Mouse (Mus musculus) macrophage (primary cell): ENCODE measurements at regions not wholly inside any gene's neighbourhood (a gene's known extent, or its start where the extent isn't known, plus 50 kb on each side); places are given as distances from the start of the nearest gene placed in this dataset.

Source experiments
- H3K27ac ChIP-seq: fragments of 350-480 bp; formaldehyde crosslinking; 2 replicates; pipeline ENCODE4 v1.9.0; 2021
- H3K36me3 ChIP-seq: fragments of 350-480 bp; formaldehyde crosslinking; 2 replicates; pipeline ENCODE4 v1.9.0; 2021; ENCODE audit errors: inconsistent target
- H3K4me3 ChIP-seq: fragments of 350-480 bp; formaldehyde crosslinking; 2 replicates; pipeline ENCODE4 v1.9.0; 2021; ENCODE audit errors: inconsistent target
- H3K79me2 ChIP-seq: fragments of 350-480 bp; formaldehyde crosslinking; 2 replicates; pipeline ENCODE4 v1.9.0; 2021; ENCODE audit errors: inconsistent target
- WGBS: methylation state at CpG from one replicate; pipeline ENCODE4 v1.1.7; 2026; ENCODE audit warnings: inconsistent platforms; ENCODE audit not compliant: missing documents; 5-methylcytosine and 5-hydroxymethylcytosine counted together

GRCm38 (mm10) chr4:34371281-34372032 lies 179.3 kb upstream of the Akirin2 start:
- Histone ChIP-seq H3K36me3 (no peaks in the 10 kb centered on the region), H3K27ac (no peak overlapping the region), H3K4me3 (no peak overlapping the region), H3K79me2 (no peaks in the 10 kb centered on the region)
- 79% methylated on average over 7 of the region's 8 CpGs for WGBS

- no peaks in the 10 kb centered on the region for H3K36me3 ChIP-seq
- WGBS = 18% methylated on average over 5 of the region's 5 CpGs
- H3K27ac ChIP-seq = peak overlapping the region; percentile 78
- H3K79me2 ChIP-seq = no peaks in the 10 kb centered on the region
- H3K4me3 ChIP-seq = no peak overlapping the region
These were observed 164.3 kb upstream of the Akirin2 start for GRCm38 (mm10) chr4:34386338-34386967.

DNA sequence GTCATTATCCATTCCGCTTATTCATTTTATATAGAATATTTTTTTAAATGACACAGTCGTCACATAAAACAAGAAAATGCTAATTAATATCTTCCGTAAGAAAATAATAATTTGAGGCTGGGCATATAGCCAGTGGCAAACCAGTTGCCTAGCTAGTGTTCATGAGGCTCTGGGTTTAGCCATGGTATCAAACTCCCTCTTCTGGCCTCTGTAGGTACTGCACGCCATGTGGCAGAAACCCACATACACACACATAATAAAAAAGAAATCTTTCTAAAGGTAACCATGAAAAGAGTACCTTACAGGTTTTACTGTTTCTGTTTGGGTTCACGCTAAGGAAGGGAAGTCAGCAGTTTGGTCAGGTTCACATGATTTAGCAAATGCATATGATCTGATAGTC lies 159.2 kb upstream of the Akirin2 start:
- H3K36me3 ChIP-seq = no peaks in the 10 kb centered on the region
- no peak overlapping the region for H3K27ac ChIP-seq
- no peaks in the 10 kb centered on the region for H3K79me2 ChIP-seq
- H3K4me3 ChIP-seq = no peak overlapping the region
- WGBS = 97% methylated on average over 5 of the region's 5 CpGs

GRCm38 (mm10) chr4:34403061-34403460 lies 147.7 kb upstream of the Akirin2 start:
- H3K79me2 ChIP-seq = no peaks in the 10 kb centered on the region
- WGBS = 95% methylated on average over 2 of the region's 2 CpGs
- no peak overlapping the region for H3K27ac ChIP-seq
- H3K4me3 ChIP-seq = no peak overlapping the region
- H3K36me3 ChIP-seq = no peaks in the 10 kb centered on the region

DNA sequence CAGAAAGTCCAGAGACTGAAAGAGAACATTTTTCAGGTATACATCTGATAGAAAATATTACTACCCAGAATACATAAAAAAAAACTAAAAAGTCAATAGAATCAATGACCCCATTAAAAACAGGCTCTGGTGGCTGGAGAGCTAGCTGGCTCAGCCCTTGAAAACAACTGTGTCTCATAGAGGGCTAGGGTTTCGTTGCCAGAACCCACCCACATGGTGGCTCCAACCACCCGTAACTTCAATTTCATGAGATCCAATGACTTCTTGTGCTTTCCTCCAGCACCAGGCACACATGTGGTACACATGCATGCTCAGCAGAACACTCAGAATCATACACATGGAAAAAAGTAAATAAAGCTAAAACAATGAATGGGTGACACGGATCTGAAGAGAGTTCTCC lies 143.6 kb upstream of the Akirin2 start:
- H3K27ac ChIP-seq = no peak overlapping the region
- H3K4me3 ChIP-seq = no peak overlapping the region
- 89% methylated on average over 3 of the region's 3 CpGs for WGBS
- H3K79me2 ChIP-seq = no peaks in the 10 kb centered on the region
- no peaks in the 10 kb centered on the region for H3K36me3 ChIP-seq

DNA sequence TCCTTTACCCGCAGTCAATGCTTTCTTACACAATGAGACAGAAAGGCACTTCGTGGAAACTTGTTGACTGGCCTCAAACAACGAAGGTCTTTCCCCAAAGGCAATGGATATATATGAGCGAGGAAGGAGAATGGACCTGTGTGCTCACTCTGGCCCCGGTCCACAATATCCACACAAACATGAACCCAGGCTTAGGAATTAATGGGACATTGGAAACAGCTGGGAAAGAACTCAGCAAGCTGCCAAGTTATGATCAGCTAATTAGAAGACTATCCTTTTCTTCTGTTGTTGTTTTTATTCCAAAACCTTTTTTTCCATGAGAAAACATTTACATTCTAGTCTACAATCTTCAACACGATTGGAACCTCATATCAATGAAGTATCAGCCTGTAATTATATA lies 129.8 kb upstream of the Akirin2 start:
- Histone ChIP-seq H3K27ac (no peak overlapping the region), H3K36me3 (no peaks in the 10 kb centered on the region), H3K79me2 (no peaks in the 10 kb centered on the region), H3K4me3 (no peak overlapping the region)
- WGBS = 89% methylated on average over 6 of the region's 6 CpGs

DNA sequence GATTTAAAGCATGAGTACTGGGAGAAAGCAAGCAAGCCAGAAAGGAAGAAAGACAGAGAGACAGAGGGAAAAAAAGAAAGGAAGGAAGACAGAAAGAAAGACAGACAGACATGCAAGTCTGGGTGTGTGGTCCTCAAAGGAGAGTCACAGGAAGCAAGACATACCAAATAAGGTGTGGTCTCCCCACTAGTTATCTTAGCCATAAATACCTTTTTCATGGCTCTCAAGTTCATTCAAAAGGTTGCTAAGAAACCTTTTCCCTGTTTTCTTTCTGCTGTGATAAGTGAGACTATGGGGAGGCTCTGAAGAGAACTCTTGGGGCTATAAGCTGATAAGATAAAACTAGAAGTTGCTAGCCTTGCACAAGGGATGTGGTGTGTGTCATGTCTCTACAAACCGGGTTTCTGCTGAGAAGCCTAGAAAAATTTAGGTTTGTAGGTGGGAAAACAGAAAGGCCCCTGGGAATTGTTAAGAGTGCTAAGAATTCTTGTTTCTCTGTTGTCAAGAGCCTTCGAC lies 126.5 kb upstream of the Akirin2 start:
- Histone ChIP-seq H3K79me2 (no peaks in the 10 kb centered on the region), H3K4me3 (no peak overlapping the region), H3K36me3 (no peaks in the 10 kb centered on the region), H3K27ac (no peak overlapping the region)
- 84% methylated on average over 2 of the region's 2 CpGs for WGBS

DNA sequence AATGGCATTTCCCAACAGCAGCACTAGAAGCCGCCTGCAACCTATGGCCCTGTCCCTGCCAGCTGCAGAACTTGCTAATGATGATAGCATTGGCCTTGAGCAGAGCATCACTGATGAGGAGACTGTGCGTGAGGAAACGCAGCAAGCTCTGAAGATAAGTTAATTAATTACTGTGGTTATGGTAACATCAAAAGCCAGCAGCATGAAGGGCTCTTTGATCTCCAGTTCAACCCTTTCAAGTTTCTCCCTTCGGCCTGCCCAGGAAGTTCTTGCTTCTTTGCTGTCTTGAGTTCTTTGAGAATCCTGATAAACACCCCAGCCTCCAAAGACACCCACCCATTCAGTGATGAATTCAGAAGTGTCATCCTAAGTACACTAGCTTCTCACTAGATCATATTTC lies 121.7 kb upstream of the Akirin2 start:
- 88% methylated on average over 4 of the region's 4 CpGs for WGBS
- Histone ChIP-seq H3K27ac (no peak overlapping the region), H3K79me2 (no peaks in the 10 kb centered on the region), H3K36me3 (no peaks in the 10 kb centered on the region), H3K4me3 (no peak overlapping the region)

GRCm38 (mm10) chr4:34429456-34430235 lies 121.1 kb upstream of the Akirin2 start:
- 30% methylated on average over 22 of the region's 22 CpGs for WGBS
- Histone ChIP-seq H3K79me2 (no peaks in the 10 kb centered on the region), H3K36me3 (no peaks in the 10 kb centered on the region), H3K4me3 (no peak overlapping the region), H3K27ac (no peak overlapping the region)

DNA sequence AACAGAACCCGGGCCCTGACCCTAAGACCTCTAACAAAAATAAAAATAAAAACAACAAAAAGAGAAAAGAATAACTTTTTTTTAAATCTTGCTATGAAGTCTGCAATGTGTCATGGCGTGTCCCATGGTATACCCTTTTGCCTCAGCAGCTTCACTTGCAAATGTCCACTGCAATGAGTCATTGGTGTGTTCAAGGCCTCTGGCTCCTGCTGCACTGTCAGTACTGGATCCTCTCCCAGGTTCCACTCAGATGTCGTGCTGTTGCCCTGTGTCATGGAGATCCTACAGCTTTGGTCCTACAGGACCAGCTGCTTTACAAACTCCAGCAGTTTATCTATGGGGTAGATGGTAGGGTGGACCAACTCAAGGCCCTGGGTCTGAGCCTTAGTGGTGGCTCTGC lies 113.4 kb upstream of the Akirin2 start:
- 98% methylated on average over 3 of the region's 3 CpGs for WGBS

GRCm38 (mm10) chr4:34449582-34449981 lies 101.2 kb upstream of the Akirin2 start:
- H3K79me2 ChIP-seq = no peaks in the 10 kb centered on the region
- H3K4me3 ChIP-seq = no peak overlapping the region
- 82% methylated on average over 7 of the region's 7 CpGs for WGBS
- H3K27ac ChIP-seq = no peak overlapping the region
- no peaks in the 10 kb centered on the region for H3K36me3 ChIP-seq

More for the DNA sequence above, 113.4 kb upstream of the Akirin2 start:
- H3K36me3 ChIP-seq = no peaks in the 10 kb centered on the region
- H3K27ac ChIP-seq = no peak overlapping the region
- H3K79me2 ChIP-seq = no peaks in the 10 kb centered on the region
- H3K4me3 ChIP-seq = no peak overlapping the region

DNA sequence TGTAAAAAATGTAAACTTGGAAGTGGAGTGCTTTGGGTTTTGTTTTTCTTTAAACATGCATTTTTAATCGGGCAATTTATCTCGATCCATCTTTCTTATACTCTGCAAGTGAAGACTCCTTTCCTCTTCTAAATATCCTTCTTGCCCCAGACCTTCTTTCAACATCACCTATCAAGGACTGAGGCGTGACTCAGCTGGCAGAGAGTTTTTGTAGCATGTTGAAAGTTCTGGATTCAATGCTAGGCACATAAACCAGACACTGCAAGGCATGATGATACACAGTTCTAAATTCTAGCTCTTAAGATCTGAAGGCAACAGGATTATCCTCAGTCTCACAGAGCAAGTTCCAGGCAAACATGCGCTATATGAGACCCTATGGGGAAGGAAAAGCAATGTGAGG lies 88.1 kb upstream of the Akirin2 start:
- Histone ChIP-seq H3K79me2 (no peaks in the 10 kb centered on the region), H3K36me3 (no peaks in the 10 kb centered on the region), H3K27ac (no peak overlapping the region), H3K4me3 (no peak overlapping the region)
- WGBS = 98% methylated on average over 4 of the region's 4 CpGs

DNA sequence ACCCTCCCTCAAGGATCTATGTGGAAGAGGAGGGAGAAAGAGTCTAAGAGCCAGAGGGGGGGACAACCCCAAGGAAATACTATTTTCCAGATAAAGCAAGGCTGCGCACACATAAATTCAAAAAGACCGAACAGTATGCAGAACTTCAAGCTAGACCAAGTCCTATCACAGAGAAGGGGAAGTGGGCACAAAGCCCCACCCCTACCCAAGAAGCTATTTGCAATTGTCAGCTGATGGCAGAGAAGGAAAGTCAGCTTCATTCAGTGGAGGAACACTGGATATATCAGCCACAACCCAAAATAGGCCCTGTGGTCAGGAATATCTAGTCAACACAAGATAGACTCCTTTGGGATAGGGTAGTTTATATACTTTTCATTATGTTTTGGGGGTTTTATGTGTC lies 84.9 kb upstream of the Akirin2 start:
- Histone ChIP-seq H3K79me2 (no peaks in the 10 kb centered on the region), H3K27ac (peak overlapping the region; percentile 46), H3K36me3 (no peaks in the 10 kb centered on the region), H3K4me3 (no peak overlapping the region)
- 23% methylated on average over 2 of the region's 2 CpGs for WGBS

DNA sequence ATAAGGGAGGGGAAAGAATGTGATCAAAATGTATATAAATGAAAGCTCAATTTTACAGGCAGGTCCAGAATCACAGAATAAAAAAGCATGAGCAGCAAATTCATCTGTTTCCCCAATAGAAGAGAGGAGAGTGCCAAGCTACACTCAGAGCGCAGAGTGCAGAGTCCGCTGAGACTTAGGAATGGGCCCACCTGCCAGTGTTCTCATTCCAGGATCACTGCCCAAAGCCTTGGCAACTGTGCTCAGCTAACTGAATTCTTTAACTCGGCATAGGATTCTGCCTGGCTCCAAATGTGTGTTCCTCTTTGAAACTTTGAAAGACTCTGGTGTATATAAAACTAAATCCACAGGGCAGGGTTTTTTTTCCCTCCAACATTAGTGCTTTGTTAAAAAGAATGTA lies 84.4 kb upstream of the Akirin2 start:
- peak overlapping the region; percentile 46 for H3K27ac ChIP-seq
- H3K4me3 ChIP-seq = no peak overlapping the region
- no peaks in the 10 kb centered on the region for H3K36me3 ChIP-seq
- 96% methylated on average over 3 of the region's 3 CpGs for WGBS
- H3K79me2 ChIP-seq = no peaks in the 10 kb centered on the region

DNA sequence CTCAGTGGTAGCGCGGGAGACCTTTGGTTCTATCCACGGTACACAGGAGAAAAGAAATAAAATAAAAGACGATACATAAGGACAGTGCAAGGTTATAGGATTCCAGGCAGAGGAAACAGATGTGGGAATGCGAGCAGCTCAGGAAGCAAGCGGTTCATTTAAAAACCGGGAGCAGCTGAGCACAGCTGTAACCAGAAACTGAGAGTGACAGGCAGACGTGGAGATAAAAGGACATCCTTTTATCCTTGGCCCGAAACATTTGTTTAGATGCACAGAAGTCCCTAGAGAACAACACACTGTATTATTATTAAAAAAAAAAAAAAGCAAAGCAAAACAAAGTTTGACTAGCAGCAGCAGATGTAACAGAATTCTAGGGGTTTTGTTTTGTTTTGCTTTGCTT lies 82.6 kb upstream of the Akirin2 start:
- H3K36me3 ChIP-seq = no peaks in the 10 kb centered on the region
- H3K4me3 ChIP-seq = no peak overlapping the region
- H3K27ac ChIP-seq = no peak overlapping the region
- no peaks in the 10 kb centered on the region for H3K79me2 ChIP-seq
- 92% methylated on average over 9 of the region's 9 CpGs for WGBS
